Comparison of ENCODE assay signal across 23 mouse cellular contexts in genomic region chr2:132069985-132070735, GRCm38 (mm10).
"Had no signal": no experiment of that assay in that cellular context is flagged by ENCODE, and none has a peak within 500 bp of the region (broad histone marks: within the 10 kb centered on the region; RNA-seq: fewer than 3 reads in every experiment).

No protein-coding gene starts in this region.

- H3K9ac ChIP-seq: kidney, embryonic 15.5 days; limb, embryonic 12.5 days; limb, embryonic 15.5 days; liver, embryonic 12.5 days; liver, embryonic 15.5 days; midbrain, embryonic 12.5 days; midbrain, embryonic 15.5 days; neural tube, embryonic 12.5 days; neural tube, embryonic 15.5 days had no signal

- ATAC-seq: liver, embryonic 12.5 days; midbrain, embryonic 15.5 days had no signal

- DNase-seq: kidney, postnatal 10 days; kidney, postnatal 36 days; layer of hippocampus, postnatal 36 days; left cerebral cortex, postnatal 4 days; lung, adult 2 months; lung, postnatal 14 days; retina, postnatal 1 day; right cerebral cortex, postnatal 25 days; thymus, adult 2 months; thymus, postnatal 14 days; thymus, postnatal 4 days had no signal

- H3K4me3 ChIP-seq: kidney, embryonic 15.5 days; left cerebral cortex, adult 2 months; limb, embryonic 12.5 days; limb, embryonic 15.5 days; liver, embryonic 12.5 days; liver, embryonic 15.5 days; midbrain, embryonic 12.5 days; midbrain, embryonic 15.5 days; neural tube, embryonic 12.5 days; neural tube, embryonic 15.5 days had no signal

- H3K4me2 ChIP-seq: kidney, embryonic 15.5 days; limb, embryonic 12.5 days; limb, embryonic 15.5 days; liver, embryonic 12.5 days; liver, embryonic 15.5 days; midbrain, embryonic 12.5 days; midbrain, embryonic 15.5 days; neural tube, embryonic 12.5 days; neural tube, embryonic 15.5 days had no signal

- H3K27me3 ChIP-seq: kidney, embryonic 15.5 days; limb, embryonic 12.5 days; limb, embryonic 15.5 days; liver, embryonic 12.5 days; liver, embryonic 15.5 days; midbrain, embryonic 12.5 days; midbrain, embryonic 15.5 days; neural tube, embryonic 12.5 days; neural tube, embryonic 15.5 days had no signal

- H3K27ac ChIP-seq: kidney, embryonic 15.5 days; left cerebral cortex, adult 2 months; limb, embryonic 12.5 days; limb, embryonic 15.5 days; liver, embryonic 12.5 days; liver, embryonic 15.5 days; macrophage; midbrain, embryonic 12.5 days; midbrain, embryonic 15.5 days; neural tube, embryonic 12.5 days; neural tube, embryonic 15.5 days; stomach, postnatal 0 days had no signal

- H3K4me1 ChIP-seq: limb, embryonic 12.5 days; limb, embryonic 15.5 days; liver, embryonic 12.5 days; liver, embryonic 15.5 days; midbrain, embryonic 12.5 days; midbrain, embryonic 15.5 days; neural tube, embryonic 12.5 days; neural tube, embryonic 15.5 days had no signal

- H3K9me3 ChIP-seq: kidney, embryonic 15.5 days; limb, embryonic 12.5 days; limb, embryonic 15.5 days; liver, embryonic 12.5 days; liver, embryonic 15.5 days; midbrain, embryonic 12.5 days; midbrain, embryonic 15.5 days; neural tube, embryonic 12.5 days; neural tube, embryonic 15.5 days had no signal
